Mouse (Mus musculus): ENCODE data around the gene Fgfr1op. TPM values are rescaled to one million over a fixed set of nuclear protein-coding genes. Genes with fewer than 3 reads are reported as not detected.
A peak's percentile ranks its signal among the peaks of the same experiment; 100 is the strongest.
"Not testable (repeated sequence)": the region's sequence is repeated elsewhere in the genome, so short reads cannot be mapped to it uniquely, and the experiment has no call there.

Gene Fgfr1op
- total RNA-seq, 2 experiments from 2014 or later: 16.0 to 16.3 TPM

DNA sequence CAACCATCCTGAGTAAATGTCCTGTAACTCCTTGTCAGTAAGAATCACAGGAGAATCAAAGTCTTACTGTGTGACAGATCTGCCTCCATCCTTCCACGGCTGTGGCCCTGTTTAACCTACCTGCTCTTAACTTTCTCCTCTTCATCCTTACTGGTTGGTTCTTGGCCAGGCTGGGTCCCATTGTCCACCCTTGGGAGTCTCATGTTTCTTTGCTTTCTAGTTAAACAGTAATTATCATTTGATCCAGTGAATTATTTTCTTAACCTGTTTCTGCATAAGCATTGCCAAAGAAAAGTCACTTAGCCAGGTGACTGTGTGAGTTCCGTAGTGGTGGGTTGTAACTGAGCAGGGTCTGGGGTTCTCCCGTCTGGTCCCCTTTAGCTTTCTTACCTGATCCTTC lies 1.2 kb downstream of the Fgfr1op start:
- DNase-seq (ENCODE audit: low spot score in 2 of 2): not testable (repeated sequence)

DNA sequence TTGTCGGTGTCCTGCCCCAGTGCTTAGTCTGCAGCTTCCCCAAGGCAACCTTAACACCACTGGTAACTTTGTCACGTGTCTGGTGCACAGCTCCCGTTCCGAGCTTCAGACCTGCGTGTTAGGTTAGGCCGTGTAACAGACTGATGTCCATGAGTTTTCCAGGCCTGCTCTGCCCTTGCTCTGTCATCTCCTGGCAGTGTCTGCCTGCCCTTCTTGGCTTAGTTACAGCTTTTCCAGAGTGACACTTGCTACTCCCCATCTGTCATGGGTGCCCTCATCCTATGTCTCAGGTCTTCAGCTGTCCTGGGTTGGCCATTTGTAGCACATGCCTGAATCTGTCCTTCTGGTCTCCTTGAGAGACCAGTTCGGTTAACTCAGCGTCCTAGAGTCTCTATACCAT lies 2.1 kb downstream of the Fgfr1op start:
- not testable (repeated sequence) for DNase-seq (ENCODE audit: low spot score in 2 of 2)

DNA sequence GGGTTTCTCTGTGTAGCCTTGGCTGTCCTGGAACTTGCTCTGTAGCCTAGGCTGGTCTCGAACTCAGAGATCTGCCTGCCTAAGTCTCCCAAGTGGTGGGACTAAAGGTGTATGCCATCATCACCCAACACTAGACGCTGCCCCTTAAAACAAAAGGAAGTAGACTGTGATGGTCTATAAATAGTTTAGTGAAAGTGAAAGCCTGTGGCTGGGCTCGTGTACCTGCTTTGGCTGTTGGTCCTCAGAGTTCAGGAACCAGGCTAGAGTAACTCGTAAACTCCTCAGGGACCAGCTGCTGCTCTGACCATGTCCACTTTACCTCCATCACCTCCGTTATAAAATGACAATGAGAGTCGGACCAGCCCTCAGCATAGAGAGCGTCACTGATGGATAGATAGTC lies 5.0 kb downstream of the Fgfr1op start:
- no peak for DNase-seq (ENCODE audit: low spot score in 2 of 2)

DNA sequence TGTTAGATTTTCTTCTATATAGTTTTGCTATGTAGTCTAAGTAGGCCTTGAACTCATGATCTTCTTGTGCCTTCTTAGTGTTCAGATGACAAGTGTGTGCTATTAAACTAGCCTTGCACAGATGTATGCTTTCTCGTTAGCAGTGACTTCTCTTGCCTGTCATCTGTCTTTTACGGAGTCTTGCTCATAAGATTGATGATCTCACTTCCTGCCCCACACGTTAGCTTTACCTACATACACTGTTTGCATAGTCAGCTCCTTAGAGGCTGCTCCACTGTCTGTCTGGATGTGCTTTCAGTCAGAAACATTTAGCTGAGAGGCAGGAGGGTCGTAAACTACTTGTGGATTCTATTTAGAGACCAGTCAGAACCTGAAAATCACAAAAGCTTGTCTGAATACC lies 5.8 kb downstream of the Fgfr1op start:
- DNase-seq (ENCODE audit: low spot score in 2 of 2): no peak

DNA sequence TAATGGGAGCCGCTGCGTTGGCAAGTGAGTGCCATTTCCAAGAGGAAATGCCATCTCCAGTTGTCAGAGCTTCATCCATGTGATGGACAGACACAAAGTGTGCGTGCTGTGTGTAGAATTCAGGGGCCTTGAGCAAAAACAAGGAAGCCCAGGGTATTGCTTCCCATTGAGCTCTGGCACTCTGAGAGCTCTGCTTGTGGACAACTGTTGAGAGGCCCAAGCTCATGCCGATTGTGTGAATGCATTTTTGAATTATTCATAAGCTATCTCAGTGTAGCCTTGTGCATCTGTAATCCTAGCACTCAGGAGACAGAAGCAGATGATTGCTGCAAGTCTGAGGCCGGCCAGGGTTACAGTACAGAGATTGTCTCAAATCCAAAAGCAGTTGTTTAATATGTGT lies 11.8 kb downstream of the Fgfr1op start:
- DNase-seq (ENCODE audit: low spot score in 2 of 2): peak in 1 of 2 experiments; percentile 6

DNA sequence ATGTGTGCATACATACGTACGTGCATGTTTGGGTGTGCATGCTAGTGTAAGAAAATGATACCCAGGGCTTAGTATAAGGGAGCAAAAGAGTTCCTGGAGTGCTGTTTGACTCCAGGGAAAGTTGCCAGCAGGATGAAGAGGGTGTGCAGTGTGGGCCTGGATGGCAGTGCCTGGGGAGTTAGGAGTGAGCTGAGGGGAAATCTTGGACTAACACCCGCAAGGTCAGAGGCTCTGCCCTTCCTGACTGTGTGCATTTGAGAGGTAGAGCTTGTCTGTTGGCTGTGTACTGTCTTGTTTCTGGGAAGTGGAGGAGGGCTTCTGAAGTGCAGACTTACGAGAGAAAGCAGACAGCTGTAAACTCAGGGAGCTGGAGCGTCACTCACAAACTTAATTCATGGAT lies 18.5 kb downstream of the Fgfr1op start:
- DNase-seq (ENCODE audit: low spot score in 2 of 2): no peak

DNA sequence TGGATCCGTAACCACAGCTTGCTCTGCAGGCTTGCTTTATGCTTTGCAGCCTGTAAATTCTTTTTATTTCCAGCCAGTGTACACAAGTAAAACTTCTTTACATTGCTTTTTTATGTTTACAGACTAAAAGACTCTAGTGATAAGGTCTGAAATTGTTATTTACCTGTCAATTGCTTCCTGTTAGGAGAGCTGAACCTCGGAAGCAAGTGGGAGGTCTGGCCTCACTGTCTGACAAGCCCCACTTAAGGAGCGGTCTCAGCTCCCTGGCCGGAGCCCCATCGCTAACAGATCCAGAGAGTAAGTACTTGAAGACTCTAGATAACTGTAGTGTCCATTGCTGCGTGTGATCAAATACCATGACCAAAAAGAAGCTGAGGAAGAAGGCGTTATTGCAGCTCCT lies 18.9 kb downstream of the Fgfr1op start:
- no peak for DNase-seq (ENCODE audit: low spot score in 2 of 2)

DNA sequence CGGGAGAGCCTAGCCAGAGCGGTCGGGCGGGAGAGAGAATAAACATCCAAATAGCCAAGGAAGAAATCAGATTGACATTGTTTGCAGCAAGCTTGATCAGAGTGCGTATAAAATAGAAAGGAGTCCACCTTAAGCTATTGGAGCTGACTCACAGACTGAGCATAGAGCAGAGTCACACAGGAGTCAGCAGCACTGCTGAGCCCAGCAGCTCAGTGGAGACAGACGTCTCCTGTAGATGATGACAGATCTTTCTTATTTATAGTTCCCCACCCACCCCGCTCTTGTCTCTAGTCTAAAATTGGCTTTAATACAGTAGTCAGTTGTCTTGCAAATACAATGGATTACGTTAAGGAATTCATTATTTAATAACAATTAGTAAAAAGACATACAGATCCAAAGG lies 28.4 kb downstream of the Fgfr1op start:
- no peak for DNase-seq (ENCODE audit: low spot score in 2 of 2)

DNA sequence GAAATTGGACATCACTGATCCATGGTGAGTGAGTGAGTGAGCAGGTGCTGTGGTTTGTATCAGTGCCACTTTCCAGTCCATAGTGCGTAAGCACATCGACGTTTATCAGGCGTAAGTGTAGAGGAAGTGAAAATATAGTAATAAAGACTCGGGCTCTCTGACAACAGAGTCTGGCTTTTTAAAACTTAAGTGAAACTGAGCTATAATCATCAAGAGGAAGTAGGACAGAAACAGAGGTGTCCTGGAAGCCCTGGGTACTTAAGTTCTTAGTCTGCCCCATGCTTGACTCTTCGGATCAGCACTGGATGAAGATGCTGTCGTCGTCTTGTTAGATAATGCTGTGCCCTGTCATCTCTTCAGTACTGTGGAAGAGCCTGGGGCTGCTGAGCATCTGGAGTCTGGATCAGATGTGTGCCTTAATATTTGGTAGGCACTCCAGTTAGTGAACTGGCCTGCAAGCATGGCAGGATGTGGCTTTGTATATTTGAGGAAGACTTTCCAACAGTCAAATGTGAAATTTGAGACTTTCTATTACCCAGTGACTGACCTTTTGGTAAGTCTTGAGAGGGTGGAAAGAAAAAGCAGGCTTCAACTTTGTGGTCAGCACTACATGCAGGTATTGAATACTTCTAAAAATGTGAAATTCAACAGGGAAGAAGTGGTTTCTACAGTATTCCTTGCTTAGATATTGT lies 30.5 kb downstream of the Fgfr1op start:
- no peak for DNase-seq (ENCODE audit: low spot score in 2 of 2)

DNA sequence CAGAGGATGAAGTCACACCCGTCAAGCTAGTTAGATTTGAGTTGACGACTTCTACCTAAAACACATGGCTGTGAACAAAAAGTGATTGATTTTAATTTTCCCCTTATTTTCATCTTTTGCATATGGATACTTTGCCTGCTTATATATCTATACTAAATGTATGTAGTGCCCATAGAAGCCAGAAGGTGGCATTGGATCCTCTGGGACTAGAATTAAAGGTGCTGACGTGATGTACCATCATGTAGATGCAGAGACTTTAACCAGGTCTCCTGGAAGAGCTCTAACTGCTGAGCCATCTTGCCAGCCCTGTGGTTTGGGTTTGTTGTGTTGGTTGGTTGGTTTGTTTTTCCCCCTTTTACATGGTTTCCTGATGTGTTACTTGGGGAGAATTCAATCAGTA lies 32.4 kb downstream of the Fgfr1op start:
- no peak for DNase-seq (ENCODE audit: low spot score in 2 of 2)

DNA sequence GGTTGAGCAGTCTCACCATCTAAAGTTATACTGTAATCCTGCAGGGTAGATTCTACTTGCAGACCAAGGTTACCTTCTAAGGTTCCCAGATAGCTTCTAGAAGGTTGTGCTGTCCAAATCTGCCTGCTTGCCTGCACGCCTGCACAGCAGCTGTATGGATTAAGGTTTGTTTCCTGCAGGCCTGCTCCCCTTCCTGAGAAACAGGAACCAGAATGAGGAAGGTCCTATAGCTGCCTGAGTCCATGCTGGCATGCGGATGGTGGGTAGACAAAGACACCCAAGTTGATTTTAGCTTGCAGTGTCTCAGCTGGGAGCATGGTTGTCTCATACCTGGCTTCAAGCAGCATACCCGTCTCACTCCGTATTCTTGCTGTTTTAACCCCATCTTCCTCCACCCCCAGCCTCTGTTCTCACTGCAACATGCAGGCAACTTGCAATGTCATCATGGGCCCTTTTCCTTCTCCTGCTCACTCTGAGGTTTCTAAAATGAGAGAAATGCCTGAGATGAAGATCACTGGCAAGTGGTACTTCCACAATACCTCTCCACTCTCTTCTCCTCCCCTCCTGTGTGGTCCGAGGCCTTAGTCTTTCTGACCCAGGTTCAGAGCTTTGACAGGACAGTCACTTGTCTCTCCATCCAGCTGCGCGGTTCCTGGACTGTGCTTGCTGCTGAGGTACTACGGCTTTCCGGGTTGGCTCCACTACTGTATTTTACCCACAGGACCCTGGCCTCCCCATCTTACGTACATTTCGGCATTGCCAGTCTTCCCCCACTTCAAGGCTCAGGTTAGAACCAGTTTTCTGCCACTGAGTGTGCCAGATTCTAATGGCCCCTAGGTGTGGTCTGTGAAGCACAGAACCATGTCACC lies 34.0 kb downstream of the Fgfr1op start:
- peak in 1 of 2 experiments; percentile 4 for DNase-seq (ENCODE audit: low spot score in 2 of 2)

DNA sequence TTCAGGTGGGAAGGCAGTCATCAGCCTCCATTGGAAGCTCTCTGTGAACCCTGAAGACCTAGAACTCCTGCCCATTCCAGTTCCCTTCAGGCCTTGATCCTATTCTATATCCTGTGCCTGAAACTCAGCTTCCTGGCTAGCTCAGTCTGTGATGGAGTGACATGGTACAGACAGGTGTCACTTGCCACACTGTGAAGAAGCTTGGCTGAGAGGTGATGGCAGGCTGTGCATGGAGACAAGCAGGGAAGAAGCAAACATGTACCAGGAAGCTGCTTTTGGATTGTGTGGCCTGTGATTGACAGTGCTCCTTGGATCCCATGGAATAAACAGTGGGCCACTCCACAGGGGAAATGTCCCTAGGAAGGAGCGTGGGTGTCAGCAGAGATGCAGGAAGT lies 34.6 kb downstream of the Fgfr1op start:
- DNase-seq (ENCODE audit: low spot score in 2 of 2): no peak

DNA sequence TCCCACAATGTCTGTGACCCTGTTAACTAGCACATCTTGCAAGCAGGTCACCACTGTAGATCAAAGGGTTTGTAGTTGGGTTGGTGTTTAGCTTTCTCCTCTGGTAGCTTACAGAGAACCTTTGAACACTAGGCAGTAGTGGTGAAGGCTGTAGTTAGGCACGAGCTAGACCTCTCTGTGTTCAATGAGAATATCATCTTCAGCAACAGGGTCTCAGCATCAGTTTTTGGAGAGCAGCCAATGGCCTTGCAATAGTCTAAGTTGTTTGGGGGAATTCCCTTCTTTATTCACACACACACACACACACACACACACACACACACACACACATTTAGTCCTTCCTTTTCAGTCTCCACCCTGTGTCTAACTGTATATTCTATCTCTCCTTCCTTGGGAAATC lies 38.2 kb downstream of the Fgfr1op start:
- no peak for DNase-seq (ENCODE audit: low spot score in 2 of 2)

DNA sequence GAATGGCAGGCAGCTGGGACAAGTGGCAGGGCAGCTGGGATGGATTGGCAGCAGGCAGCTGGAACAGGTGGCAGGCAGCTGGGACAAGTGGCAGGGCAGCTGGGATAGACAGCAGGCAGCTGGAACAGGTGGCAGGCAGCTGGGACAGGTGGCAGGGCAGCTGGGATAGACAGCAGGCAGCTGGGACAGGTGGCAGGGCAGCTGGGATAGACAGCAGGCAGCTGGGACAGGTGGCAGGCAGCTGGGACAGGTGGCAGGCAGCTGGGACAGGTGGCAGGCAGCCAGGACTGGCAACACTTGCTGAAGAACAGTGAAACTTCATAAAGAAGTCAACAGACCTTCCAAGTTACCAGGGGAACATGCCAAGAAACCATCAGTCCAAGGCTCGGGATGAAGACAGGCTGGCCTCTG lies 39.9 kb downstream of the Fgfr1op start:
- not testable (repeated sequence) for DNase-seq (ENCODE audit: low spot score in 2 of 2)

DNA sequence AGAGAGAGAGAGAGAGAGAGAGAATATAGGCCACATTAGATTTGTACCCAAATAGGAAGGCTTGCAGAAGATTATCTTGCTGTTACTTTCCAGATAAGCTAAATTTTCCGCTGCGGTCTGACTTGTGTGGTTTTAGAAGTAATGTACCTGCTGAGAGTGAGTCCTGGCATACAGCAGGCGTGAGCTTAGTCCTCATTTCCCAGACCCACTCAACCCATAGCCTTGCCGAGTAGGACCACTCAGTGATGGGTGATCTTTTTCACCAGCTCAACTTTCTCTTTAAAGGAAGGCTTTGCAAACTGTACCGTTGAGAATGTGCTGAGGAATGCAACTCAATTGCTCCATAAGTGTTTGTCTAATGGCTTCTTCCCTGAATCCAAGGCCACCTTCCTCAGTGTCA lies 41.4 kb downstream of the Fgfr1op start:
- no peak for DNase-seq (ENCODE audit: low spot score in 2 of 2)

DNA sequence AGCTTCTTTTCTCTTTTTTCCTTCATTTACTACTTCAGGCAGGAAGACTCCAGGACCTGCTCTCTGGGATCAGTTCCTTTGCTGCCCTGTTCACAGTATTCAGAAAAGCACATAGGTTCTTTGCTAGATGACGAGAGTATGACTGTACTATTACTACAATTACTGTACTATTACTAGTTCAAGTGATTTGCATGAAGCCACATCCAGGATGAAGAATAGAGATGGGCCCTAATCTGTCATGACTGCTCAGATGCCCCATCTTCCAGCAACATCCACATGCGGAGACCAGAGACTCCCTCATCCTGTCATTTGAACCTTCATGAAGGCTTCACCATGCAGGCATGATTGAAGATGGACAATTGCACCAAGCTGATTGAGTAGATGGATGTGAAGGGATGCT lies 44.4 kb downstream of the Fgfr1op start:
- DNase-seq (ENCODE audit: low spot score in 2 of 2): no peak

DNA sequence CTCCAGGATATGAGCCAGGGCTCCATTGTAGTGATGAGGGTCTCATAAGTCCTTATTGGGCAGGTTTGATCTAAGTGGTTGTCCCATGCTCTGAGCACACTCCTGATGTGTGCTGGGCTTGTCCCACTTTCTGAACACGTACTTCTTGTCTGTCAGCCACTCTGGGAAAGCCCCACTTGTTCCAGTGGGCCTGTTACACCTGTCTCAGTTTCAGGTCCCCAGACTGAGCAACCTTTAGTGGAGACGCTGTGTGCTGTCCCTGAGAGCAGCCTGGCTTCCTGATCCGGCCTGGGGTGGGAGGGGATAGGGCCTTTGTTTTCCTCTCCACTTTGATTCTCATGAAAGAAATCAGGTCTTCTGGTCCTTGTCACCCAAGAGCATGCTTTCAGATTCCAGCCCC lies 44.9 kb downstream of the Fgfr1op start:
- no peak for DNase-seq (ENCODE audit: low spot score in 2 of 2)

DNA sequence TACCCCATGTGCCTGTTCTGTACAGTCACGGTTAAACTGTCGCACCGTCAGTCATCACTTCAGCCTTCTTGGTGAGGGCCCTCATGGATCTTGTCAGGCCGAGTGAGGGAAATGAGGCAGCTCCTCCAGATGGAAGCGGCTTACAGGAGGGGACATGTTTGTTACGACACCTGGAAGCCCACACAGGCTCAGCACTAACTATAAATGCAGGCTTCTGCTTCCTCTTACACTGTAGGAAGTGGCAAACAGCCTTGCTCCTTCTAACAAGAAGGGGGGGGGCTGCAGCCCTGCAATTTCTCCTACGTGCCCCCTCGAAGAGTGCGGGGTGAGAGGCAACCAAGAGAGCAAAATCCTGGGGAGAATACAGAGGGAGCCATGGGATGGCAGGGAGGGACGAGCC lies 45.4 kb downstream of the Fgfr1op start:
- DNase-seq (ENCODE audit: low spot score in 2 of 2): no peak

DNA sequence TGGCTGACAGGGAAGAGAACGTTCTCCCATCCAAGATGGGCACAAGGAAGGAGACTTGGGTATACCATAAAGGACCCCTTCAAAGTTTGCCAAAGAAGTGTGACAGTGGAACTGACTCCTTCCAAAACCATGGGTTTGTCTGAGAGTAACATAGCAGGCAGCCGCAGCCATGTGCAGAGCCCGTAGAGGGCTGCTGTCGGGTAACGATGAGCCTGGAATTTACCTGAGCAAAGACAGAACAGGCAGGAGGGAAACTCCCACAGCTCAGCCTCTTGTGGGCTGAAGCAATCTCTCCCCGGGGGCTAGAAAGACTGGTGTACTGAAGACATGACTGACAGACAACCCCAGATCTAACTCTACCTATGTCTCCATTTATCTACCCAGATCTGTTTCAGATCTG lies 46.1 kb downstream of the Fgfr1op start:
- no peak for DNase-seq (ENCODE audit: low spot score in 2 of 2)

DNA sequence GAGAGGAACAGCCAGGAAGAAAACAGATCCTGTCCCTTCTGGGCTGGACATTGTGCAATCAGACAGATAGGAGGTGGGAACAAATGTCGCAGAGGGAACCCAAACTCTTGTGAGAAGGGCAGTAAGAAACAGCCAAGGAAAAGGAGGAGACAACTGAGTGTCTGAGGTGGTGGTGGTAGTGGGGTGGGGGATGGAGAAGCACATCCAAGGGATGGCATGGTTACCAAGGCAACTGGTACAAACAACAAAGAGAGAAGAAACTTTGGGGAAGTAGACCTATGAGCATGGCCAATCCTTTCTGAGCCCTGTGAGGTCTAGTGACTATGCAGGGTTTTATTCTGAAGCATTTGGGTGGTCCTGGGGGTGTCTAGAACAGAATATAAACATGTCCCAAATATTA lies 49.1 kb downstream of the Fgfr1op start:
- DNase-seq (ENCODE audit: low spot score in 2 of 2): no peak

DNA sequence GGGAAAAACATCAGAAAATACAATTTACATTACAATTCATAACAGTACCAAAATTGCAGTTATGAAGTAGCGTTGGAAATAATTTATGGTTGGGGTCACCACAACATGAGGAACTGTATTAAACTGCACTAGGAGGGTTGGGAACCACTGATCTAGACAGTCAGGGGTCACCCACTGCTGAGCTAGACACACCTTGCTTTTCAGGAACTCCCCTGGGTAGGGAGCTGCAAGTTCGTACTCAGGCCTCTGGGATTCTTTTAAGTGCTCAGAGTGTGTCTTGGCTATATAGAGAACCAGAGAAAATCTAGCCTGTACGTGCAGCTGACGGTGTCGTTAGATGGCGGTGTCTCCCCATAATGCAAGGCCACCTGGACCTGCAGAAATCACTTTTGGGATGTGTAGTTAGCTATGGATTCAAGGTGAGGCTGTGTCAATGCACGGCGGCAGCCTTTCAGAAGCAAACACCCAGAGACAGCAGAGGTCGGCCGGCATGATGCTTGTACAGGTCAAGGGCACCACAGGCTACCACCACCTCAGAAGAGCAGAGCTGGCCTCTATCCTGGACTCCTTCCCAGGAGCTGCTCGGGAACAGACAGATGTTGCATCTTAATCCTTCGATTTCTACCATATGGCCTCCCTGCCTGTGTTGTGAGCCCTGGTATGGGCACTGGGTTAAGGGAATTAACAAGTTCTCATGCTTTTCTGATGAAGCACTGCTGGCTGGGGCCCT lies 49.9 kb downstream of the Fgfr1op start:
- no peak for DNase-seq (ENCODE audit: low spot score in 2 of 2)

DNA sequence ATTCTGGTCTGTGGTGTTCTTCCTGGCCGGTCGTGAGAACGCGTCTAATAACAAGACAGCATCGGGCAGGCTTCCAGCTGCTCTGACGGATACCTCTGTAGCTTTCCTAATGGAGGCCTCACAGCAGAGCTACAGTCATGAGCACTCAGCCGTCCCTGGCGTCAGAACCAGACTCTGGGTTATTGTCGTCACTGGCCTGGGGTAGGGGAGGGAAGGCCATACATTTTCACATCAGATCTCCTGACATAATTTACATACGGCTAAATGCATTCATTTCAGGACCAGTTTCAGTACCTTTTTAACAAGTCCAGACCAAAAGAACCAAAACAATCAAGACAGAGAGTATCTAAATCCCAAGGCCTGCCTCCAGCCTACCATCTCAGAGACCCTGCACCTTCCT lies 57.9 kb downstream of the Fgfr1op start:
- DNase-seq (ENCODE audit: low spot score in 2 of 2): no peak
